Mouse (Mus musculus) activated CD4-positive, CD25-positive, alpha-beta regulatory T cell, adult 9 weeks (primary cell): Measurements from ENCODE around the gene D130040H23Rik. TPM values are rescaled to one million over a fixed set of nuclear protein-coding genes. Genes with fewer than 3 reads are reported as not detected.

Source experiments
- polyA plus RNA-seq: library from polyadenylated mRNA; unstranded; fragments of 100-300 nt; shearing (Covaris generic); gene quantifications from one replicate; pipeline ENCODE4 v1.2.1, GENCODE M21; 2017

Gene D130040H23Rik
- polyA plus RNA-seq = 24.2 TPM

GRCm38 (mm10) chr8:69270386-69271202, at the start of gene D130040H23Rik:
Gene D130040H23Rik (plus strand): TSS chr8:69271080.

Other genes with a start within 250 kb of the D130040H23Rik start
- 26.4 TPM for gene Zfp930, start 62.0 kb upstream of the D130040H23Rik start, polyA plus RNA-seq
- not detected for gene Gm9495, start 182.5 kb downstream of the D130040H23Rik start, polyA plus RNA-seq